Mouse (Mus musculus): ENCODE measurements around the gene Usp16. TPM values are rescaled to one million over a fixed set of nuclear protein-coding genes. Genes with fewer than 3 reads are reported as not detected.
"Not testable (repeated sequence)": the region's sequence is repeated elsewhere in the genome, so short reads cannot be mapped to it uniquely, and the experiment has no call there.

Usp16 gene
- total and polyA plus RNA-seq, 3 experiments = 4.8 to 81.6 (median 63.2) TPM

DNA sequence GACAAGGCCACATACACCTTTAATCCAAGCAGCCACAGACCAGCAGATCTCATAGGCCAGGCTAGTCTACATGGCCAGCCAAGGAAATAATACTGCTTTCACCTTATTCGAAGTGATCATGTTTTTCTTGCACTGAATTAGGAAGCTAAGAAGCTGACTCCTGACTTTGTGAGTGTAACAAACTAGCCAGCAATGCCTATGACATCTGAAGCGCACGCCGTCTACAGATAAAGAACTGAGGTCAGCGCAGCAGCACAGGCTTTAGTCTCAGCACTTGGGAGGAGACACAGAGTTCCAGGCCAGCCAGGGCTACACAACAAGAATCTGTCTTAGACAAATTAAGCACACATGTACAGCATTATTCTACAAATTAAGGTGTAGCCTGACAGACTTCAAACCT is 32.2 kb downstream of the Usp16 start:
- DNase-seq = no peak

GRCm38 (mm10) chr16:87488605-87489004 is 34.1 kb downstream of the Usp16 start:
- no peak for DNase-seq

- not testable (repeated sequence) for DNase-seq
Measured at GRCm38 (mm10) chr16:87492191-87492792, 37.8 kb downstream of the Usp16 start.

DNA sequence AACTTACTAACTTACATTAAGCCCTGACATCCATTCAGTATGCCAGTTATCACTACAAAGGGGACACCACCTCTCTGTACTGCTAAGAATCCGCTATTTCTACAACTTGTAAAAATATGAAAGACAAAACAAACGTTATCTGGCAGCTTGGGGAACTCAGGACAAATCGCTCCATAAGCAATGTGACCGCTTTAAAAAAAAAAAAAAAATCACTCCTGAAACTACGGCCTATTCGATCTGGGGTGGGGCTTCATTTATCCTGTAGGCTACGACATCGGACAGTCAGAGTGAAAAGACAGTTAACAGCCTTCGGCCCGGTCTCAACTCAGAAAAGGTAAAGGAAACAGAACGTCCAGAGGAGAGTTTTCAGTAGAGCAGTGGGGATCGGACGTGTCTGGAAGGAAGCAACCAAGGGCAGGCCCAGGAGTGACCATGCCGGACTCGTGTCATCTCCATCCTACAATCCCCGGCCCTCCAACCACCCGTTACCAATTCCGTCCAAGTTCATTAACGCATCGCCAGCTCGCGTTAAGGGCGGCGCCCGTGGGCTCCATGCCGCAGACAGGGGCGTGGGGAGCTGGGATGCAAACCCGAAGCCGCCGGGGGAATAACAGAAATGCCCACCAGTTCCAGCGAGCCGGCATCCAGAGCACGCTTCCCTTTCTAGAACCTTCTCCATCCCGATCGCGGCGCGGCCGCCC is 40.6 kb downstream of the Usp16 start:
- no peak for DNase-seq

DNA sequence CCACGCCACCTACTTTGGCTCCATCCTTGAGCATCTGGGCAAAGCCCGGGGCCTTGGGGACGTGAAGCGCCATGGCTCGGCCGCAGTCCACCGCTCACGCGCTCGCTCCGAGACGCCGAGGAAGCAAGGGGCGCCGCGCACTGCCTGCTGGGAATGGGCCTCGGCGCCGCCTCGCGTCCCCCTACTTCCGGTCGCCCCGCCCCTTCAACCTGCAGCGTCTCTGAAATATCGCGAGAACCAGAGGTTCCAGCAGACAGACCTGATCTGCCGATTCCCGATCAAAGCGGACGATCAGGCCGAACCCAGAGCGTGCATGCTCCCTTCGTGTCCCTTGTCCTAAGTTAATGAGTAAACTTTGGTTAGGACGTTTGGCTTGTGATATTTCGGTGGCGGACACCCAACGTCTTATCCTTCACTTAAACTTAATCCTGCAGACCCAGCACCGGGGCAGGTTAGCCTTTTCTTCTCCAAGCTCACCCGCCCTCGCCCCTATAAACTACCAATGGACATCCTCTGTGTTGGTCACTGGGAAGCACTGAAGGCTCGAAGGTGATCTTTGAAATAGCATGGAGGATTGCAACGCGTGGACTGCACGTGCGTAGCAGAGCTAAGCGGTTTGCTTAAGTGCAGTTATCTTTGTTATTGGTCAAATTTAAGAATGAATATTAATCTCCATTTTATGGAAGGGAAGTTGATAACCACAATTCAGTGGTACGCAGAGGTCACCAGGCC is 41.4 kb downstream of the Usp16 start, which contains the start of gene Cct8:
Gene Cct8, minus strand, starts transcription at position 158 of the 732 bp plus-strand sequence.
- peak; percentile 97 for DNase-seq

DNA sequence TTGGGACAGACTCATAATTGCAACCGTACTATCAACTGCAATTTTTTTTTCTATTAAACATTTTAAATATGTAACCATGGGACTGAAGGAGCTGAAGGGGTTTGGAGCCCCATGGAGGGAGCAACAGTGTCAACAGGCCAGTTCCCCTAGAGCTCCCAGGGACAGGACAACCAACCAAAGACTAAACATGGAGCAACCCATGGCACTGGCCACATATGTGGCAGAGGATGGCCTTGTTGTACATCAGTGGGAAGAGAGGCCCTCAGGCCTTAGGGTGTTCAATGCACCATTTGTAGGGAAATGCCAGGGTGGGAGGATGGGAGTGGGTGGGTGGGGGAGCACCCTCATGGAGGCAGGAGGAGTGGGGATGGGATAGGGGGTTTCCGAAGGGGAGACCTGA is 42.2 kb downstream of the Usp16 start:
- DNase-seq = no peak

- DNase-seq = no peak
Measured at GRCm38 (mm10) chr16:87497171-87497570, 42.7 kb downstream of the Usp16 start.

DNA sequence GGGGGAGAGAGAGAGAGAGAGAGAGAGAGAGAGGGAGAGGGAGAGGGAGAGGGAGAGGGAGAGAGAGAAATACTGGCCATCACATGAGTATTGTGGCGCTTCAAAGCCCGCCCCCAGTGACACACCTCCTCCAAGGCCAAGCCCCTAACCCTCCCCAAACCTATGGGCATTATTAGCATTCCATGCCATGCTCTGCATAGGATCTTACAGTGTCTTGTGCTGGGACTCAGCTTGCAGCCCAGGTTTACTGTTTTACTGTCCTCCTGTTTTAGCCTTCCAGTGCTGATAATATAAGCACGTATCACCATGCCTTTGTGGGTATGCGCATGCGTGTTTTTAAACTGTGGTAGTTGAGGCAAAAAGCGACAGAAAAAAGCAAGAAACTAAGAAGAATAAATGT is 45.1 kb downstream of the Usp16 start:
- DNase-seq = no peak

- peak; percentile 41 for DNase-seq
Measured at GRCm38 (mm10) chr16:87501304-87502078, 47.0 kb downstream of the Usp16 start.

DNA sequence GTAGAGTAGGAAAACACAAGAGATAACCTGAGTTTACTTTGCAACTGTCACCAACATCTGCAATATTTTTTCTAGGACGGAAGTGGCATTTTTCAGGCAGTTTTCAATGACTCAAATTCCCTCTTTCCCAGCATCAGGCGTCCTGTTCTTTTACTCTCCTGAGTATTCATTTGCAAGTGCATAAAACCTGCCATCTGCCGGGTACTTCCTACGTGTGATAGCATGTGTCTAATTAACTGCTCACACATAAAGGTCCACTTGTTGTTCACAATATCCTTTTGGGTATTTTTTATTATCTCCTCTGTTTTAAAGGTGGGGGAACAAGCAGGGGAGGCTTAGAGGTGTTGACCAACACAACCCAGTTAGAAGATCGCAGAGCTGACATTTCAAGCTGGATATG is 57.2 kb downstream of the Usp16 start:
- no peak for DNase-seq

DNA sequence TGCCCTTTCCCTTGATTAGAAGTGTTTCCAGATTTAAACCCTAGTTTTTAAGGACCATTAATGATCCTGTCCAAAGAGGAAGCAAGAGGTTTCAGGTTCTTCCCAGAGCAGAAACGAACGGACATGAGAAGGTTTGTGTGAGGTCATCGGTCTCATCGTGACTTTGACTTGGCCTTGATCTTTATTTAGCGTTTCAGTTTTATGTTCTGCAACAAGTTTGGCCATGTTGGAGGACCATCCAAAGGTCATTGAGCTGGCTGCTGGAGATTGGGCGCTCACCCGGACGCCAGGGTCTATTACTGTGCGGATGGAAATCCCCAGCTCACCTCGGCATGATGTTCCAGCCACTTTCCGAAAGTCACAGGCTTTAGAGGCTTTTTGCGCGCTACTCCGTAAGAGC is 57.8 kb downstream of the Usp16 start:
- peak; percentile 48 for DNase-seq

GRCm38 (mm10) chr16:87524228-87524627 is 69.7 kb downstream of the Usp16 start:
- DNase-seq = peak; percentile 34

GRCm38 (mm10) chr16:87527553-87528249 is 73.2 kb downstream of the Usp16 start:
- DNase-seq = no peak

- DNase-seq = no peak
Measured at GRCm38 (mm10) chr16:87528755-87529154, 74.3 kb downstream of the Usp16 start.

Other genes starting within 250 kb of the Usp16 start
- gene N6amt1, start 100.5 kb upstream of the Usp16 start, total RNA-seq (2021) = 10 to 100 TPM; 20.1 to 23.7 TPM
- 5.1 and 5.5 TPM in 2 replicates for gene N6amt1, start 100.5 kb upstream of the Usp16 start, polyA plus RNA-seq (2012; rRNA removed)
- gene Ltn1, start 22.1 kb upstream of the Usp16 start, total RNA-seq (2021) = 10 to 100 TPM; 29.6 to 32.0 TPM
- gene Ltn1, start 22.1 kb upstream of the Usp16 start, polyA plus RNA-seq (2012; rRNA removed) = 1.6 and 1.8 TPM in 2 replicates
- gene Rwdd2b, start 14.1 kb upstream of the Usp16 start, total RNA-seq (2021) = 1 to 10 TPM; 5.2 to 5.3 TPM
- gene Rwdd2b, start 14.1 kb upstream of the Usp16 start, polyA plus RNA-seq (2012; rRNA removed) = 1.1 and 1.7 TPM in 2 replicates
- 100 to 1,000 TPM; 187 to 210 TPM for gene Cct8, start 41.2 kb downstream of the Usp16 start, total RNA-seq (2021)
- gene Cct8, start 41.2 kb downstream of the Usp16 start, polyA plus RNA-seq (2012; rRNA removed) = 12.1 and 14.8 TPM in 2 replicates
- 1 to 10 TPM in 1 of 2 experiments, under 1 TPM in 1; 0.72 to 1.4 TPM for gene Map3k7cl, start 98.6 kb downstream of the Usp16 start, total RNA-seq (2021)
- gene Map3k7cl, start 98.6 kb downstream of the Usp16 start, polyA plus RNA-seq (2012; rRNA removed) = 0.69 and 0.89 TPM in 2 replicates
- gene Bach1, start 244.2 kb downstream of the Usp16 start, total RNA-seq (2021) = 10 to 100 TPM; 14.3 to 25.7 TPM
- gene Bach1, start 244.2 kb downstream of the Usp16 start, polyA plus RNA-seq (2012; rRNA removed) = 4.2 and 5.6 TPM in 2 replicates

All from adrenal gland, adult 2 months (tissue).